Mouse (Mus musculus) layer of hippocampus, postnatal 10 days (tissue): Measurements from ENCODE around the gene Gm10837. TPM values are rescaled to one million over a fixed set of nuclear protein-coding genes. Genes with fewer than 3 reads are reported as not detected.

Experiments
- DNase-seq, 2 experiments: peaks; one replicate each; pipeline ENCODE4 v3.0.0; 2021; ENCODE audit warnings: low spot score in 2 of 2
- total RNA-seq, 2 experiments: library from RNA; stranded (reverse); gene quantifications; 2 replicates each; pipeline ENCODE4 v1.2.3; 2021

Gene Gm10837
- total RNA-seq, 2 experiments from 2014 or later = not detected

DNA sequence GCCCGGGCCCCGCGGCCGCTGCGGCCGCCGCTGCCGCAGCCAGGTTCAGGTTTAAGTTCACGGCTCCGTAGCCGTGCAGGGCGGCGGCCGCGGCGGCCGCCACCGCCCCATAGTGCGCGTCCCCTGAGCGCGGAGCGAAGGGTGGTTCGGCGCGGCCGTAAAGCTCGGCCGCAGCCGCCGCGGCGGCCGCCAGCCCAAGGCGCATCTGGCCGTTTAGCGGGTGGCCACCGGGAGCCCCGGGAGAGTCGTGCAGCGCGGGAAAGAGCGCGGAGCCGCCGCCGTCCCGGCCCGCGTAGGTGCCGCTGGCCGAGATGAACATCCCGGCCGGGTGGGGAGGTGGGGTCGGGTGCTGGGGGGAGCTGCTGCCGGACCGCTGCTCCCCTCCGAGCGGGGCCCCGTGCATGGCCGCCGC, 26.0 kb upstream of the Gm10837 start:
- no peak for DNase-seq

DNA sequence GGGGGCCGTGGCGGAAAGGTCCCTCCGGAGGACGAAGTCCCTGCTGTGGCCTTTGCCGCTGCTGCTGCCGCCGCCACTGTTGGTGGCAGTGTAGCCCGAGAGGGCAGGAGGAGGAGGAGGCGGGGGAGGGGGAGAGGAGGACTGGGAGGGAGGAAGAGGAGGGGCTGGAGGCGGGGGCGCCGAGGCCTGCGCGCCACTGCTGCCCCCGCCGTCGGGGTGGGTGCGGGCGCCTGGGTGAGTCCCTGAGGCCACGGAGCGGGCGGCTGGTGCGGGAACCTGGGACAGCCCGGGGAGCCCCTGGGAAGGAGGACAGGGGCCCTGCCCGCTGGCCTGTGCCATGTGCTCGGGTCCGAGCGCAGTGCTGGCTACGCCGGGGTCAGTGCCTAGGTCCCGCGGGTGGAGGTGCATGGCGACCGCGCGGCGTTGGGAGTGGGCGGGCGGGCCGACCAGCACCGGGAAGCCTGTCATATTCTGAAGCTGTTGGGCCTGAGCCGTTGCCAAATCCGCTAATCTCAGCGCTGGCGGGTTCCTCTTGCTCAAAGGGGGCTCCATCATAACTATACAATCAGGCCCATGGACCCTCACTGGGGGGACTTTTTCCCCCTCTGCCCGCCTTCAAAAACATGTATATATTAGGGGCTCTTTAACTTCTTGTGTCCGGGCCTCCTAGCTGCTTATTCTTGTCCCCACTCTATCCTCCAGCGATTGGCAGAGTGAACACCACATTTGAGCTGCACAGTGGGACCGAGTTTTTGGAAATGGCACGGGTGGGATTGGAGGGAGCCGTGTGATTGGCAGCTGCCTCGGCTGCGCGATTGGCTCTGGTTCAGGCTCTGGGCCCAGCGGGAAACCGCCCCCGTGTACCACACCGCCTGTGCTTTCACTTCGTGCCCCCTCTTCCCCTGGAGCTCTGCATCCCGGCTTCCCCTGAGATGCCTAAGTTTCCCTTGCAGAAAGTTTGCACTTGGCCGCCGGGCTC, 25.3 kb upstream of the Gm10837 start, which contains the start of gene Zic5:
Gene Zic5 (minus strand): TSS at position 915 of the 979 bp plus-strand sequence.
- peak; percentile 75 to 77 for DNase-seq

DNA sequence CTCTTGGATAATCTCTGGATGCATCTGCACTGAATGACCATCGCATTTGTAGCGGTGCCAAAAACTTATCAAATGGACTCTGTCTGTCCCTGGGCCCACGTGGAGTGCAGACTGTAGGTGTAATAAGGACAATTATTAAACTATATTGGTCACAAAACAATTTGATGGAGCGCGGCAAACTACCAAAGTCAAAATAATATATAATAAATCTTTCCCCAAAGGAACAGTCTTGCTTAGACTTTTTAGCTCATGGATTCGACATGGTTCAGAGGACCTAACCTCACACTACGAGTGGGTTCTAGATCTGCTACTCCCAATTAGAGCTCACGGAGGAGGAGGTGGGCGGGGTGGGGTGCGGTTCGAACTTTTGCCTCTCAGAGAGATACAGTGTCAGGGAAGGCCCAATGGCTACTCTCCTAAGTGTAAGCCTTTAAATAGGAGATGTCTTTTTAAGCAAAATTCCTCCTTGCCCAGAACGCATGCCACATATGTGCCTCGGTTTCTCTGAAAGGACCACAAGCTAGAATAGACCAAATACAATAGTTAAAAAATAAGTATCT, 24.4 kb upstream of the Gm10837 start:
- DNase-seq = no peak

DNA sequence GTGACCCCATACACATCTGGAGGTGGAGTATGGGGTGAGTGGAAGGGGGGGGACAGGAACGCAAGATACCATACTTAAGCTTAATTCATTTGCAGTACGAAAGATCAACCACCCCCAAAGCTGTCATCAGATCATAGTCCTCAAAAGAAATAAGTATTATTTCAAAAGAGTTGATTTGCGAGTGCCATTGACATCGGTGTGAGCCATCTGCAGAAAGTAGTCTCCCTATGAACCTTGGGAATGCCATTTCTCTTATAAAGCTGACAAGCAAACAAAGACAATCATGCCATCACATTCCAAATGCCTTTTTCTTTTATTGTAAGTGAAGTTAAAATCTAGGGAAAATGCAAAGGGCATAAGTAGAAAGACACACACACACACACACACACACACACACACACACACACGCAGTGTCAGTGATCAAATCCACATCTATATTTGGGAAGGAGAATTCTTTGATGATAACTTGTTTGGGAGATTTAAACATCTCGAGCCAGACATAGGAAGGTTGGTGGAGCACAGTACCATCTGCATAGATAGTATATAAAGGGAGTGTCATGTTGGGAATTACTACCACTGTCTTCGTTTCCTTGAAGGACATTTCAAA, 23.5 kb upstream of the Gm10837 start:
- DNase-seq = no peak

DNA sequence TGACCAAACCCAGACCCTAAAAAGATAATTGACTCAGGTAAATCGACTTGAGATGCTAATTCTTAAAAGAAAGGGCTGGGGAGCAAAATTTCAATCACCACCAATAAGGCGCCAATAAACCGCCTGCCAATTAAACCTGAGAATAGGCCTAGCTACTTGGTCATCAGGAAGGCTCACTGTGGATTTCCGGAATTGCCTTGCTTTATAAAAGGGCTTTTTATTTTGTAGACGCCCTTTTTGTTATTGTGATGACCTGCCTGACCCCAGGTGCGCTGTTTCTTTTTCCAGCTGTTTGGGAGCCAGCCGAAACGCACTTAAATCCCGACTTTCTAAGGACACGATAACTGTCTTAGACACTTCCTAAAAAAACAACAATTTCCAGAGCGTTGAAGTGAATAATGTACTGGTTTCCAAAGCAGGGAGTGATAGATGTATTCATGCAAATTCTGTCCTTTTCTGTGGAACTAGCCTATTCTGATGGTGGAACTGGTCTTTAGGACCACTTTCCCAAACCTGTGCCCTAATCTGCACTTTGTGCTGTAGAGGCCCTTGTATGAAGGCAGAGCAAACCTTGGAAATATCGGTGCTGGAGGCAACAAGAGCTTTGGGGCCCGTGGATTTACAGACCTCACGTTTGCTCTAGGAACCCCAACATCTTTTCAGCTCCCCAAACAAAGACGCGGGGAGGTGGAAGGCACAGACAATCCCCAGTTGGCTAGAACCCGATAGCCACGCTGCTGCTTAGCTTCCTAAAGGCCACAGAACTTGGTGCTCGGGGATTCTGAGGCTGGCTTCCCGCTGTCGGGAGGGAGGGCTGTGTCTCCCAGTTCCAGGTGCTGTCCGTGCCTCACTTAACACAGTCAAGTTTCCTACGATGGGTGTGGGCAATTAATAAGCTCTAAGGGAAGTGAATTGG, 22.2 kb upstream of the Gm10837 start:
- no peak for DNase-seq

DNA sequence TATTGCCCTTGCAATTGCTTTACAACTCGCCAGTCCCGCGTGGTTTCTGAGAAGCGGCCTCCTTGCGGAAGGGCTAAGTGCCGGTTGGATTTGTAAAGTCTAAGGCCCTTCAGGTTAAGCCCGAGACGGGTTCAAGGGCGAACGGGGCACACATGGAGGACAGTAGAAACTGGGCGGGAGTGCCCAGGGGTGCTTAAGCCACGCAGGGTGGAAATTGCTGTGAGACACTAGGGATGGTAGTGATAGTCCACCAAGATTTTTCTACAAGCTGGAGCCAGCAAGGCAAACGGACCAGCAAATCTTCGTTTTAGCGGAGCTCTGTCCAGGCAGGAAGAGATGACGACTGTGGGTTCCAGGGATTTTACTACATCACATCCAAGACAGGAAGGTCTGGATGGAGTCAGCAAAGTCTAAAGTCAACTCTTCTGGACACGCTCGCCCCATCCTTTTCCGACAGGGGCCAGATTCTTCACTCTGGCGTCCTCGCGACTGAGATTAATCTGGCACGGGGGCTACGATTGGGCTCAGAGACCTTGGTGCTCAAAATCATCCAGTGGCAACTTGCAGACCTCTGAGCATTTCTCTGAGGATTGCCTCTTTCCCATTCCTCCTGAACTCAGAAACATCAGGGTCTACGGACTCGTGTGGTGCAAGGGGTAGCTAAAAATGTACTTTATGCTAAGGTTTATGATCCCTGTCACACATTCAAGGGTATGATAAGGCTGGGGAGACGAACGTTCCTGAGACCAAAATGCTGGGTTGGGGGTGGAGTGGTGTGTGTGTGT, 21.2 kb upstream of the Gm10837 start:
- peak; percentile 29 to 43 for DNase-seq

DNA sequence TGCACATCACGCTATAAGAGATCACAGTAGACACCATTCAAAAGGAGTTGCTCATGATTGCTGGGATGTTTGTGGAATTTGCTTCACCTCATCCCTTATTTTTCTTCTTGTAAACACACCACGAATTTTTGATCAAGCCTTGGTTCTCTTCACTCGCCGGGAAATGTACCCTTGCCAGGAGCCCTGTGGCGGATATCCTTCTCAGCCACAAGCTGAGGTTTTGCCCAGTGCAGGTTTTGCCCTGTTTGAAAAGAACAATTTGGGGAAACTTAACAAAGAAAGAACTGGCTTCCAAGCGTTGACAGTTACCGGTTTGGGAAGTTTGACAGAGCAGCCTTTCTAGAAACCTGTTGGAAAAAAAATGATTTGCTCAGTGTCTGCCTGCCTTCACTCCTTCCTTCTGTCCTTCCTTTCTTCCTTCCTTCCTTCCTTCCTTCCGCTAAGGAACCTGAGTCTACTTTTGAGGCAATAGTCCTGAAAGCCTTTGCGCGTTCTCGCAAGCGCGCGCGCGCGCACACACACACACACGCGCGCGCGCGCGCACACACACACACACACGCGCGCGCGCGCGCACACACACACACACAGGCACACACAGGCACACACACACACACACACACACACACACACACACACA, 18.8 kb upstream of the Gm10837 start:
- no peak for DNase-seq

DNA sequence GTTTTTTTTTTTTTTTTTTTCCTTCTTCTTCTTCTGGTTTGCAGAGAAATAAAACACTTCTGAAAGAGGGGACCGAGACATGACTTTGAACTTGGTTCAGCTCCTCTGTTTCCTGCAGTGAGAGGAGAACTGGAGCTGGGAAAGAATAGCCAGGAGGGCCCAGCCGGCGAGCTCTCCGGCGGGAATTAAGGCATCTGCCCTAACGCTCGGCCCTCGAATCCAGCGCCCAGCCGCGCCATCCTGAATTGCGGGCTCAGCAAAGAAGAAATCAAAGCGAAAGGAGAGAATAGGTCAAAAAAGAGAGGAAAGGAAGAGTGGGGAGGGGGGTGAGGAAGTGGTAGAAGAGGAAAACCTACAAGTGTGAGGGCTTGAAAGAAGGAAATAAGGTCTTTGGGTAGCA, 18.2 kb upstream of the Gm10837 start:
- no peak for DNase-seq

DNA sequence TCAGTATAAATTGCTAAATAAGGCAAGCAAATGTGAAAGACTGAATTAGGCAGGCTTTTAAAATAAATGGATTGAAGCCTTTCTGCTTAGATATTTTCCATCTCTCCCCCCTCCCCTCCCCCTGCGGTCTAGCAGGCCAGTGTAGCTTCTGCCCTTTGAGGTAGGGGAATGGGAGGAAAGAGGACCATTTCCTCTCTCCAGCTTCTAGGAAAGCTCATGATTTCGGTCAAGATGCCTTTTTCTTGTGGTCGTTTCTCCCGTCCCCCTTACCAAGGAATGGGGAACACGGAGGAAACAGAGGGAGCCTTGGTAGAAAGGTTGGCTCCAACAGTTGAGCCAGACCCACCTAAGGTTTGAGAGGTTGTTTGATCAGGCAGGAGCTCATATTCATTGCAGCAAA, 17.7 kb upstream of the Gm10837 start:
- DNase-seq = no peak

DNA sequence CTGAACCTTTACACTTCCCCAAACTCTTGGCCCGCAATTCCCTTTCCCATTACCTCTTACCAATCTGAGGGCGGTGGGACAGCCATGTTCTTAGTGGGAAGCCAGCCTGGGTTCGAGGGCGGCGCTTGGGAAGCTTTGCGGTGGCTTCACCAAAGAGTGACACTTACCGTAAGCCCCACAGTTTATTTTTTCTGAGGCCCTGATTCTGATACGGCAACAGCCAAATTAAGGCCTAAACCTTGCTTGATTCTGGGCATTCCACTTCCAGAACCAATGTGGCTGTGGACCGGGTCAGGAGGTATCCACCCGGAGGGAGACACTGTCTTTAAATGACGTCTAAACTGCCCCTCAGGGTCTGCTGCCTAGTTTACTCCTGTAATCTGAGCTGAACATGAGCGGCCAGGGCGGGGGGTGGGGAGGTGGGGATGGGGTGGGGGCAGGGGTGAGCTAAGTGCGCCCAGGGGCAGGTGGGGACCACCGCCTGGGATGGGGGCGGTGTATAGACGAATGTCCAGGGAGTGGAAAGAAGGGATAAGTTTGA, 17.1 kb upstream of the Gm10837 start:
- DNase-seq = peak in 1 of 2 experiments; percentile 20

DNA sequence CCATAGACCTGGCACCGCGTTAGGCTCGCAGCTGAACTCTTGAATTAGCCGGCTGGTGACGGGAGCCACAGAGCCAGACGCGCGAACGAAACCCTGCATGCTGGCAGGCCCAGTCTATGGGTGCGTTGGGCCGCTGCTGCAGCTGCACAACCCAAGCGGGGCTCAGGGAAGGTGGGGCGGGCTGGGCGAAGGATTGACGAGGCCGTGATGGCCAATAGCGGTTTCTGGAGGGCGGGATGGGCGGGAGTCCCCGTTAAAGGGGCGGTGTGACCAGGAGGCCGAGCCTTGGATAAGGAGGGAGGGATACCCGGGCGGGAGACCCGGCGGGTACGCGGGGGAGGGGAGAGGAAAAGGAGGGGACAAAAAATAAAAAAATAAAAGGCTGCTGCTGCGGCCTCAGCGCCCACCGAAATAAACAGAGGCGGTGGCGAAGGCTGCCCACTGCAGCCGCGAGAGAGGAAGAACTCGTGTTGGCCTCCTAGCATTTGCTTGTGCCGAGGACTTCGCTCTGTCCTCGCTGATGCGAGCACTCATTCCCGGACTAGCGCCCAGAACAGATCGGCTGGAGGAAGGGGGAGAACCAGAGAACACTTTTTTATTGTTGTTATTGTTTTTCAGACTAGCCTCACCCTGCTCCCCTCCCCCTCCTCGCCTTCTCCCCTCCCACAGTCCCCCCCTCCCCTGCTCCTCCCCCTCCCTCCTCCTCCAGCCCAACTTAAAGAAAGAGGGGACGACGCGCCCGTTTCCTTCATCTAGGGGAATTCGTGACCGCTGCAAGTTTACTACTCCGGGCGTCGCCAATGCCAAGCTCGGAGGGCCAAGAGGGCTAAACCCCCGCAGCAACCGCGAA, 16.1 kb upstream of the Gm10837 start:
- DNase-seq = peak; percentile 58 to 77

DNA sequence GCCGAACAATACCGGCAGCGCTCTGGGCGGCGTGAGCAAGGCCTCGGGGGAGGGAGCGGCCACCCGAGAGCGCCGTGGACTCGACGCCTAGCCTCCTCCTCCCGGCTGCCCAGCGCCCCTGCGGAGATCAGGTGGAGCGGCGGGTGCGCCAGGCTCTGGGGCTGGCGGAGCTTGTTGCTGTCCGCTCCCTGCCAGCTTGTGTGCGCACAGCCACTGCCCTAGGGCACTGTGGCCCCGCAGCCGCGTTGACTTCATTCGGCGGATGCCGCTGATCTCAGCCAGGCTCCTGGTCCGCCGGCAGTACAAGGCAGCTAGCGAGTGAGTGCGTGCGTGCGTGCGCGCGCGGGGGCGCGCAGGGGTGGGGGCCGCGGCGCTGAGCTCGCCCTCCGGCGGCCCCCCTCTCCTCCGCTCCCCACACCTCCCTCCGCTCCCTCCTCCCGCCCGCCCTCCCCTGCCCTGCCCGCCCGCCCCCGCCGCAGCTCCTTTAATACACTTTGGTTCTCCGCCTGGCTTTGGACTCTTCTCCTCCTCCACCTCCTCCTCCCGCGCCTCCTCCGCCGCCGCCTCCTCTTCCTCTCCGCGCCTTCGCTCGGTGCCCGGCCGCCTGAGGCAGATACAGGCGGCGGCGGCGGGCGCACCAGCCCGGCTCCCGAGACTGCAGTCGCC, 15.4 kb upstream of the Gm10837 start, which contains the start of gene Zic2:
Gene Zic2 (plus strand): TSS at position 545 of the 666 bp plus-strand sequence.
- peak; percentile 74 to 80 for DNase-seq

DNA sequence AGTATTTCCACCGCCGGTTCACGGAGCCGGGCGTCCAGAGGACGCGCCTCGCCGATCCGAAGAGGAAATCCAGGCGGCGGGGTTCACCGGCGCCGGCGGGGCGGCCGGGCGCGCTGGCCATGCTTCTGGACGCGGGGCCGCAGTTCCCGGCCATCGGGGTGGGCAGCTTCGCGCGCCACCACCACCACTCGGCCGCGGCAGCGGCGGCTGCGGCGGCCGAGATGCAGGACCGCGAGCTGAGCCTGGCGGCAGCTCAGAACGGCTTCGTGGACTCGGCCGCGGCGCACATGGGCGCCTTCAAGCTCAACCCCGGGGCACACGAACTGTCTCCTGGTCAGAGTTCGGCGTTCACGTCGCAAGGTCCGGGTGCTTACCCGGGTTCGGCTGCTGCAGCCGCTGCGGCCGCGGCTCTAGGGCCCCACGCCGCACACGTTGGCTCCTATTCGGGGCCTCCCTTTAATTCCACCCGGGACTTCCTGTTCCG, 14.8 kb upstream of the Gm10837 start:
- peak; percentile 17 to 43 for DNase-seq

DNA sequence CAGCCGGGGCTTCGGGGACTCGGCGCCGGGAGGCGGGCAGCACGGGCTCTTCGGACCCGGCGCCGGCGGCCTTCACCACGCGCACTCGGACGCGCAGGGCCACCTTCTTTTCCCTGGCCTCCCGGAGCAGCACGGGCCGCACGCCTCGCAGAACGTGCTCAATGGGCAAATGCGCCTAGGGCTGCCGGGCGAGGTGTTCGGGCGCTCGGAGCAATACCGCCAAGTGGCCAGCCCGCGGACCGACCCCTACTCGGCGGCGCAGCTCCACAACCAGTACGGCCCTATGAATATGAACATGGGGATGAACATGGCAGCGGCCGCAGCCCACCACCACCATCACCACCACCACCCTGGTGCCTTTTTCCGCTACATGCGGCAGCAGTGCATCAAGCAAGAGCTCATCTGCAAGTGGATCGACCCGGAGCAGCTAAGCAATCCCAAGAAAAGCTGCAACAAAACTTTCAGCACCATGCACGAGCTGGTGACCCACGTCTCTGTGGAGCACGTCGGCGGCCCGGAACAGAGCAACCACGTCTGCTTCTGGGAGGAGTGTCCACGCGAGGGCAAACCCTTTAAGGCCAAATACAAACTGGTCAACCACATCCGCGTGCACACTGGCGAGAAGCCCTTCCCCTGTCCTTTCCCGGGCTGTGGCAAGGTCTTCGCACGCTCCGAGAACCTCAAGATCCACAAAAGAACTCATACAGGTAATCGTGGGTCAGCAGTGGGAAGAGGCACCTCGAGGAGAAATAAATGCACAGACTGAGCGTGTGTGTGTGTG, 14.2 kb upstream of the Gm10837 start:
- peak; percentile 34 to 47 for DNase-seq

DNA sequence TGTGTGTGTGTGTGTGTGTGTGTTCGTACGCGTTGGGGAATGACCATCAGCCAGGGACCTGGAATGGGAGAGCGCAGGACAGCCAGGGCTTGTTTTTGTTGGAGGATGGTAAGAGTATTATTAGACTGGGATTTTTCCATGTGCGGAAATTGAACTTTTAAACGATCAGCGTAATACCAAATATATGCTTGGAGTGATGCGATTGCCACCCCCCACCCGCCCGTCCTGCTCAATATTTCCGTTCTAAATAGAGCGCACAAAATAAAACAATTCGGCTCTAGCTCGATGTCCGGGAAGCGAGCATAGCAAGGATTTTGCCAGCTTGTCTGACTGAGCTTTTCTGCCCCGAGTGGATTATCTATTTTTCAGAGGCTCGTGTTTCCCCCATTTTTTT, 13.6 kb upstream of the Gm10837 start:
- peak in 1 of 2 experiments; percentile 33 for DNase-seq

DNA sequence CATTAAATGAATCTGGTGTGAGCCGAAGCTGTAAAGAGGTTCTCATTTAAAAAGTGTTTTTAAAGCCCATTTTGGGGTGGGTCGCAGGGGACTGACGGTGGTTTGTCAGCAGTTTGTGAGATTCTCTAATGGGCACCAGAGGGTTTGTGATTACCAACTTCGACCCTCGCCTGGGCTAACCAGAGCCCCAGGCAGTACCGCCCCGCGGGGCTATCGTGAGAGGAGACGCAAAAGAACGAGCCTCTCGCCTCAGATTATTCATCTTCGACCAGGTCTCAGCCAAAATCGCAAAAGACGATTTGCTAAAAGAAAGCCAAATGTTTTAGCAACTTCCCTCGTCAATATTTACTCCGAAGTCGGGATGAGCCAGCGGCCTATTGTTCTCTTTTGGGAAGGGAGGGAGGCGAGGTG, 13.1 kb upstream of the Gm10837 start:
- peak; percentile 25 to 34 for DNase-seq
